Mouse (Mus musculus) liver, embryonic 14.5 days (tissue): ENCODE results near the gene Olah. TPM values are rescaled to one million over a fixed set of nuclear protein-coding genes. Genes with fewer than 3 reads are reported as not detected.

ENCODE experiments used
- ATAC-seq: fragments of 200-750 bp; cut with Nextera tagmentation; 2 replicates; pipeline ENCODE4 v1.8.0; 2017; ENCODE audit warnings: moderate number of reproducible peaks, mild to moderate bottlenecking, moderate library complexity; ENCODE audit not compliant: insufficient read depth
- DNase-seq, 3 experiments: peaks; one replicate each; pipeline ENCODE4 v3.0.0-alpha.2; 2012 to 2013; ENCODE audit warnings: low read depth in 3 of 3, low spot score in 3 of 3
- H3K27ac ChIP-seq: fragments of 300-500 bp; sonication (generic); 2 replicates; pipeline ENCODE4 v1.5.1; 2014; ENCODE audit warnings: moderate library complexity, mild to moderate bottlenecking, control low read depth, inconsistent platforms
- H3K27me3 ChIP-seq: fragments of 300-500 bp; sonication (generic); 2 replicates; pipeline ENCODE4 v1.6.1; 2014; ENCODE audit warnings: mild to moderate bottlenecking, low read length, moderate library complexity; ENCODE audit not compliant: control insufficient read depth, insufficient read depth
- H3K36me3 ChIP-seq: fragments of 300-500 bp; sonication (generic); replicated peaks from 2 replicates; pipeline ENCODE4 v1.6.1; 2014; ENCODE audit warnings: low read depth; ENCODE audit not compliant: control insufficient read depth, insufficient read depth
- H3K4me1 ChIP-seq, 2 experiments: fragments of 200-500 bp in 1 of 2; fragments of 300-500 bp in 1 of 2; sonication (generic) in 1 of 2; replicated peaks; 2 replicates each; pipeline ENCODE4 v1.6.1; 2012 to 2014; ENCODE audit warnings: antibody characterized with exemption in 1 of 2, inconsistent platforms in 1 of 2, low read length in 1 of 2; ENCODE audit not compliant: control insufficient read depth in 2 of 2, insufficient read depth in 2 of 2
- H3K4me2 ChIP-seq: fragments of 300-500 bp; sonication (generic); 2 replicates; pipeline ENCODE4 v1.6.1; 2014; ENCODE audit warnings: low read depth, mild to moderate bottlenecking, control low read depth, moderate library complexity
- H3K4me3 ChIP-seq, 2 experiments: fragments of 200-500 bp in 1 of 2; fragments of 300-500 bp in 1 of 2; sonication (generic) in 1 of 2; 2 replicates each; pipeline ENCODE4 v1.5.1; 2012 to 2014; ENCODE audit warnings: low read depth in 2 of 2, low read length in 2 of 2, mild to moderate bottlenecking in 2 of 2, control low read depth in 1 of 2, inconsistent platforms in 1 of 2, moderate library complexity in 1 of 2; ENCODE audit not compliant: insufficient read depth in 1 of 2
- H3K9ac ChIP-seq: fragments of 300-500 bp; sonication (generic); replicated peaks from 2 replicates; pipeline ENCODE4 v1.6.1; 2014; ENCODE audit warnings: mild to moderate bottlenecking, control low read depth, moderate library complexity
- H3K9me3 ChIP-seq: fragments of 300-500 bp; sonication (generic); 2 replicates; pipeline ENCODE4 v1.6.1; 2016; ENCODE audit warnings: low read length, mixed read lengths; ENCODE audit not compliant: control insufficient read depth
- CTCF ChIP-seq: IDR thresholded peaks from 2 replicates; pipeline ENCODE4 v1.5.1; 2016; ENCODE audit warnings: antibody characterized with exemption, low read depth, control low read depth
- EP300 ChIP-seq: IDR thresholded peaks from 2 replicates; pipeline ENCODE4 v1.6.1; 2016; ENCODE audit warnings: antibody characterized with exemption, low read depth
- WGBS: fragments of 180-500 bp; shearing (Covaris S2); extraction: QIAGEN DNeasy Blood & Tissue Kit; methylation state at CpG from one replicate; pipeline ENCODE4 v1.1.7; 2014; ENCODE audit not compliant: insufficient replicate concordance; 5-methylcytosine and 5-hydroxymethylcytosine counted together
- polyA plus RNA-seq, 2 experiments: library from polyadenylated mRNA; depleted of rRNA in 1 of 2; stranded (reverse) in 1 of 2; unstranded in 1 of 2; fragments of >200 nt; fragmentation: Nextera tagmentation in 1 of 2; extraction: Ambion mirVana in 1 of 2; gene quantifications; 2 replicates each; pipeline versions ENCODE4 v1.2.1 to v1.2.3; 2012 to 2014

Olah gene
- polyA plus RNA-seq, 2 experiments: not detected

GRCm38 (mm10) chr2:3331071-3331703, 65.8 kb downstream of the Olah start:
- H3K4me3 ChIP-seq: peak overlapping the region; percentile 52 to 64
- H3K27ac ChIP-seq: no peak overlapping the region
- H3K4me1 ChIP-seq: peaks cover 0 to 16% of the 10 kb centered on the region in 2 experiments; a peak in 3 of 4 replicates
- WGBS: 46% methylated on average over 5 of the region's 5 CpGs
- H3K9ac ChIP-seq: peak overlapping the region; percentile 71
- peak overlapping the region; percentile 96 for H3K4me2 ChIP-seq
- H3K9me3 ChIP-seq: no peaks in the 10 kb centered on the region
- H3K27me3 ChIP-seq: no peaks in the 10 kb centered on the region
- TF ChIP-seq CTCF (no peak), EP300 (no peak)
- ATAC-seq: no peak
- DNase-seq: no peak
- H3K36me3 ChIP-seq: peaks cover 14% of the 10 kb centered on the region

GRCm38 (mm10) chr2:3327351-3327750, 69.7 kb downstream of the Olah start:
- Histone ChIP-seq H3K36me3 (peaks cover 34% of the 10 kb centered on the region), H3K27ac (no peak overlapping the region), H3K4me3 (no peak overlapping the region), H3K9ac (no peak overlapping the region), H3K9me3 (no peaks in the 10 kb centered on the region), H3K4me1 (peaks cover 0 to 9% of the 10 kb centered on the region in 2 experiments; a peak in 2 of 4 replicates), H3K27me3 (no peaks in the 10 kb centered on the region), H3K4me2 (no peak overlapping the region)
- ATAC-seq: no peak
- peak; percentile 82 for TF ChIP-seq CTCF
- TF ChIP-seq EP300: no peak
- DNase-seq: peak in 2 of 3 experiments; percentile 47 to 48
- WGBS: 11% methylated on average over 1 of the region's 1 CpGs

- Histone ChIP-seq H3K4me1 (peaks cover 0 to 9% of the 10 kb centered on the region in 2 experiments; a peak in 2 of 4 replicates), H3K4me2 (no peak overlapping the region), H3K36me3 (peaks cover 34% of the 10 kb centered on the region), H3K27ac (no peak overlapping the region), H3K27me3 (no peaks in the 10 kb centered on the region), H3K4me3 (no peak overlapping the region), H3K9ac (no peak overlapping the region), H3K9me3 (no peaks in the 10 kb centered on the region)
- ATAC-seq (no peak), DNase-seq (no peak)
- TF ChIP-seq CTCF (no peak), EP300 (no peak)
- WGBS: 88% methylated on average over 1 of the region's 1 CpGs
These were observed 70.5 kb downstream of the Olah start for GRCm38 (mm10) chr2:3326547-3326946.

DNA sequence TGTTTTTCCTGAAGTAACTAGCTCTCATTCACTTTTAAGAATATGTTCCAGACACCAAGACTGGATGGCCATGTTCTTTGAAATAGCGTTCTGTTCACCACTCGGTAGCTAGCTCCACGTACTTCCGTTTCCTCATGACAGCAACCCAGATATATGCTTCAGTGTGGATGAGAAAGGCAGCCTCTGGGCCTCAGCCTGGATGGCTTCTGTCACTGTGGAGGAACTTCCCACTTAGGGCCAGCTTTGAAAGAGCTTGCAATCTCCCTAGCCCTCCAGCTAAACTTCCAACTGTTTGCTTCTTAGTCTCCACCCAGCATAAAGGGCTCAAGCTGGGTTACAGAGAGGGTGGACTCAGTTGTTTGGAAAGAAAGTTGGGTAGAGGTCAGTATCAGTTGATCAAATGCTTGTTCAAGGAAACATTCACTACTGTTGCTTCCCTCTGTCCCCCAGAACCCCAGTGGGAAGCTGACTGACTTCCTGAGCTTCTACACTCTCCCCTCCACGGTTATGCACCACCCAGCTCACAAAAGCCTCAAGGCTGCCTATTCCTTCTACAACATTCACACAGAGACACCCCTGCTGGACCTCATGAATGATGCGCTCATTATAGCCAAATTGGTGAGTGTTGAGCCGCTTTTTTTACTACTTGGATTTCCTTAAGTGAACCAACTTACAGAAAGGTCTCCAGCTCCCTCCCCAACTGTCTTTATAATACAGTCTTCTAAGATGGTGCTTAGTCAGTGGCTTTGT, 72.5 kb downstream of the Olah start:
- no peak for ATAC-seq
- H3K4me2 ChIP-seq: no peak overlapping the region
- peaks cover 34% of the 10 kb centered on the region for H3K36me3 ChIP-seq
- H3K4me3 ChIP-seq: no peak overlapping the region
- no peak overlapping the region for H3K27ac ChIP-seq
- no peaks in the 10 kb centered on the region for H3K4me1 ChIP-seq
- no peak overlapping the region for H3K9ac ChIP-seq
- no peaks in the 10 kb centered on the region for H3K9me3 ChIP-seq
- TF ChIP-seq CTCF (no peak), EP300 (no peak)
- 84% methylated on average over 7 of the region's 7 CpGs for WGBS
- DNase-seq: no peak
- H3K27me3 ChIP-seq: no peaks in the 10 kb centered on the region

DNA sequence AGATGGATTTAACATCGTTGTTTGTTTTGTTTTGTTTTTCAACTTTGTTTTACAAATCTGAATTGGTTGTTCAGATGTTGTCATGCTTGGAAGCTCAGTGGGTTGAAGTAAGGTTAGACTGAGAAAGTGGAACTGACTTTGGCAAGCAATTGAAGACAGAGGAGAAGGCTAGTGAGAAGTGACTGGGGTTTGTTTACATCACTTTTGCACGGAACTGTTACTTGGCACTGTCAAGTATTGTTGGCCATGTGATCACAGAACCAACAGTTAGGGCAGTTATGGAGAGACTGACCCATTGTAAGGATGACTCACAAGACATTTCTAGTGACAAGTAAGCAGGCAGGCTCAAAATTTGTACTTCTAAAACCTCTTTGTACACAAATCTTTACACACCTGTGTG, 73.9 kb downstream of the Olah start:
- no peak for TF ChIP-seq CTCF
- no peak for TF ChIP-seq EP300
- ATAC-seq (no peak), DNase-seq (no peak)
- Histone ChIP-seq H3K4me1 (no peaks in the 10 kb centered on the region), H3K36me3 (peaks cover 23% of the 10 kb centered on the region), H3K4me2 (no peak overlapping the region), H3K9ac (no peak overlapping the region), H3K27ac (no peak overlapping the region), H3K4me3 (no peak overlapping the region), H3K9me3 (no peaks in the 10 kb centered on the region), H3K27me3 (no peaks in the 10 kb centered on the region)
- 78% methylated on average over 2 of the region's 2 CpGs for WGBS
